Mouse (Mus musculus): ENCODE data around the gene Olfr110.
"Not testable (repeated sequence)": the region's sequence is repeated elsewhere in the genome, so short reads cannot be mapped to it uniquely, and the experiment has no call there.

DNA sequence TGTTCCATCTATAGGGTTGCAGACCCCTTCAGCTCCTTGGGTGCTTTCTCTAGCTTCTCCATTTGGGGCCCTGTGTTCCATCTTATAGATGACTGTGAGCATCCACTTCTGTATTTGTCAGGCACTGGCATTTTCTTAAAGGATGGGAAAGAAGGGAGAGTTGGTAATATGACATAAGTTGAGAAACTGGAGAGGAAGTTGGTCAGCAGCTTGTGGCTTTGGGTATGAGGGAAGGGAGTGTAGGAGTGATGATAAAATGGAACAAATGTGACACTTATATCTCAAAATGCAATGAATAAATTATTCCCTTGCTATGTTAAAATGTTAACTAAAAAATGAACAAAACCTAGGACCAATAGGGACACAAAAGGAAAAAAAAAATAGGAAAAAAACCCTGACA lies 32.3 kb downstream of the Olfr110 start:
- not testable (repeated sequence) for TF ChIP-seq CTCF, EP300 (IDR thresholded peaks at IDR 0.05; ENCODE audit: low read depth)

All from heart, postnatal 0 days (tissue).